Mouse (Mus musculus) layer of hippocampus, adult 2 months (tissue): ENCODE measurements around the gene Pmf1. TPM values are rescaled to one million over a fixed set of nuclear protein-coding genes. Genes with fewer than 3 reads are reported as not detected.

ENCODE experiments used
- DNase-seq, 2 experiments: peaks; one replicate each; pipeline ENCODE4 v3.0.0; 2022; ENCODE audit warnings: low spot score in 2 of 2
- H3K27ac ChIP-seq: fragments of 200-600 bp; 2 replicates; pipeline ENCODE4 v1.8.1; 2022
- H3K4me3 ChIP-seq: fragments of 200-600 bp; 2 replicates; pipeline ENCODE4 v1.8.1; 2022; ENCODE audit warnings: mild to moderate bottlenecking
- CTCF ChIP-seq: fragments of 200-600 bp; conservative IDR thresholded peaks from 2 replicates; pipeline ENCODE4 v1.8.1; 2022; ENCODE audit warnings: antibody characterized with exemption, mild to moderate bottlenecking, moderate library complexity
- total RNA-seq, 2 experiments: library from RNA; stranded (reverse); gene quantifications; 2 replicates each; pipeline ENCODE4 v1.2.3; 2021

Pmf1 gene
- total RNA-seq, 2 experiments from 2014 or later, result 6.4 to 6.8 TPM

- no peak overlapping the region for H3K27ac ChIP-seq
- H3K4me3 ChIP-seq, result no peak overlapping the region
- TF ChIP-seq CTCF, result no peak
- no peak for DNase-seq
Measured at GRCm38 (mm10) chr3:88427342-88427905, 17.3 kb upstream of the Pmf1 start.

DNA sequence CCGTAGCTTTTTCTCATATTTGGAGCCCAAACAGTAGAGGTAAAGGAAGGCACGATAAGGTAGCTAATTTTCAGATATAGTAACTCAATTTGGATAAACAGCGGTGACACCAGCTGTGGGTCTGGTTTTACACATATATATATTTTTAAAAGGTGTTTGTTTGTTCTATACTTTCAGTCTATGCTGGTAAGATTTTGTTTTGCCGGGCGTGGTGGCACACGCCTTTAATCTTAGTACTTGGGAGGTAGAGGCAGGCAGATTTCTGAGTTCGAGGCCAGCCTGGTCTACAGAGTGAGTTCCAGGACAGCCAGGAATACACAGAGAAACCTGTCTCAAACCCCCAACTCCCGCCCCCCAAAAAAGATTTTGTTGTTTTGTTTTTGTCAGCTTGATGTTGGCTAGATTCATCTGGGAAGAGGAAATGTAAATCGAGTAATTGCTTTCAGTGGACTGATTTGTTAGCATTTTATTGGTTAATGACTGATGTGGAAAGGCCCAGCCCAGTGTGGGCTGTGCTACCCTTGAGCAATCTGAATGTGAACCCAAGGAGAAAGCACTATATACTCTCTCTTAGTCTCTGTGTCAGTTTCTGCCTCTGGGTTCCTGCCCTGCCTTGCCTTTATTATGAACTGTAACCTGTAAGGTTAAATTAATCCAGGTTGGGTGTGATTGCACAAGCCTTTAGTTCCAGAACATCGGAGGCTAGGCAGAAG is 15.7 kb upstream of the Pmf1 start:
- no peak for TF ChIP-seq CTCF
- Histone ChIP-seq H3K27ac (peak overlapping the region; percentile 96; the same call in 1 of the 2 replicates), H3K4me3 (peak overlapping the region; percentile 96)
- no peak for DNase-seq

DNA sequence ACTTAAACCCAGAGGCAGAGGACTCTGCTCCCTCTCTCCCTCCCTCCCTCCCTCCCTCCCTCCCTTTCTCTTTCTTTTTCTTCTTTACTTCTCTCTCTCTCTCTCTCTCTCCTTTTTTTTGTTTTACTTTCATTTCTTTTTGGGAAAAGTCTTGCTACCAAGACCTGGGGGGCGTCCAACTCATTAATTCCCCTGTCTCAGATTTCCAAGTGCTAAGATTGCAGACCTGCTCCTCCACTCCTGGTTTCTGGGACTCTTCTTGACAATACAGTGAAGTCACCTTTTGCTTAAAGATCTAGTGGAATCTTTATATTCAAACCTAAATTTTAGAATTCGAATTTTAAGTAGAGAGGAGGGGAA is 15.2 kb upstream of the Pmf1 start:
- Histone ChIP-seq H3K27ac (peak overlapping the region; percentile 96; the same call in 1 of the 2 replicates), H3K4me3 (peak overlapping the region; percentile 96)
- TF ChIP-seq CTCF, result no peak

DNA sequence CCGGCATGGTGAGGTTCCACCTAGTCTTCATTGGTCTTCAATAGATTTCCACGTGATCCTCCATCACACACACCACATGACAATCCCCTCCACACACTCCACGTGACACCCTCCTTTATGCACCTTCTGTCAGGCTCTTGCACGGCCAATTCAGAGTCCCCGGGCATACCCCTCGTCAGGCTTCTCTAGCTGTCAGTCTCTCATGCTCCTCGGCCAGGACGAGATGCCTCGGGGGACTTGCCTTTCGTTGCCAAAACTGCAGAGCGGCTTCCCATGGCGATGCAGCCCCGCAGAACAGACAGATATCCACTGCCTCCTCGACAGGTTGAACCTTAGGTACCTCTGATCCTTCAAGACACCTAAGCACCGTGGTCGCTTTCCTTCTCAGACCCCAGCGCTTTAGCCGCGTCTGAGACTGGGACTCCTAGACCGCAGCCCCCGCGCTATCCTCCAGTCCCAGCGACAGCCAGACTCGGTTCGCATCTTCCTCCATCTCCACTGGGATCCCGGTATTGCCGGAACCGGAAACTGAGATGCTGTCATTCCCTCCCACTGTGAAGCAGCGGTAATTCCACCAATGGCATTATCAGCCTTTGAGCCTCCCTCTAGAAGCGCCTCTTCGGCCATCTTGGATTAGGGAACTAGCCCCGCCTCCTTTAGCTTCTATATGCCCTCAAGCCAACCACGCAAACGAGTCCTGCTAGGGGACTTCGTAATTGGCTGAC is 14.6 kb upstream of the Pmf1 start, which contains the start of gene Slc25a44:
TSS of gene Slc25a44 (minus strand) at position 535 of the 725 bp plus-strand sequence.
- TF ChIP-seq CTCF, result no peak

More for the DNA sequence above, 15.2 kb upstream of the Pmf1 start:
- DNase-seq, result no peak

GRCm38 (mm10) chr3:88422020-88422720 is 12.0 kb upstream of the Pmf1 start:
- TF ChIP-seq CTCF, result peak; percentile 28
- peak overlapping the region; percentile 43; the same call in 1 of the 2 replicates for H3K27ac ChIP-seq
- peak in 1 of 2 experiments; percentile 30 for DNase-seq
- H3K4me3 ChIP-seq, result peak overlapping the region; percentile 32

More for the DNA sequence above, 14.6 kb upstream of the Pmf1 start, which contains the start of gene Slc25a44:
- Histone ChIP-seq H3K4me3 (peak within 1 kb of the TSS; percentile 96), H3K27ac (peak within 1 kb of the TSS; percentile 96)
- DNase-seq, result peak; percentile 92 to 98

DNA sequence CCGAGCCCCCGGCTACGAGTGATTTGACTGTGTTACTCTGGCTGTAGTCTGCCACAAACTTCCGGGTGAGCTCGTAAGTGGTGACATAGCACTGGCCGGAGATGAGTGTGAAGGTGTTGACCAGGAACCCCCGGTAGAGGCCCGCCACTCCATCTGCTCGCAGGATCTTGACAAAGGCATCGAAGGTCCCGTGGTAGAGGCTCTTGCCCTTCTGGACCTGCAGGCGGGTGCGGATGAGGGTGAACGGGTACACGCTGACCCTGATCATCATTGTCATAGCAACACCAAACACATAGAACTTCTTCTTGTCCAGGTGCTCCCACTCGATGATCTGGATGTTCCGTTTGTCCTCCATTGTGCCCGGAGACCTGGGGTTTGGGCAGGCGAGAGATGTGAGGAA is 10.6 kb upstream of the Pmf1 start:
- no peak for DNase-seq
- no peak overlapping the region for H3K4me3 ChIP-seq
- H3K27ac ChIP-seq, result no peak overlapping the region
- TF ChIP-seq CTCF, result no peak

GRCm38 (mm10) chr3:88418016-88418415 is 7.9 kb upstream of the Pmf1 start:
- Histone ChIP-seq H3K27ac (no peak overlapping the region), H3K4me3 (no peak overlapping the region)
- DNase-seq, result no peak
- no peak for TF ChIP-seq CTCF

DNA sequence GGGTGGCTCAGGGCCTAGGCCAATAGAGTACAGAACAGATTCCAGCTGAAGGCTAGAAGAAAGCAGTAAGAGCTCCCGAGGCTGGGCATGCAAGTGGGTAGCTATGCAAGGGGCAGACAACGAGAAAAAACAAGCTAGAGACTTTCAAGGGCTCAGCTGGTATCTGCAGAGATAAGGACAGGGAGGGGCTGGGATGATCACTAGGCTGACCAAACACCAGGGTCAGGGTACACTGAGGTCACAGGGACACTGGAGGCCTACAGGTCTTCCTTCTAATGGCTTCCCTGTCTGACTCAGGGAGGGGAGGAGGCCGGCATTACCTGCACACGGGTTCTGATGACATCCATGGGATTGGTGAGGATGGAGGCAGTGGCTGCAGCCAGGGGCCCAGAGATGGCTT is 5.5 kb upstream of the Pmf1 start:
- TF ChIP-seq CTCF, result no peak
- DNase-seq, result no peak
- no peak overlapping the region for H3K4me3 ChIP-seq
- 0 out of 2 replicates have a peak overlapping the region, but pooled peaks have one; percentile 10 for H3K27ac ChIP-seq

GRCm38 (mm10) chr3:88412636-88413035 is 2.5 kb upstream of the Pmf1 start:
- no peak for TF ChIP-seq CTCF
- Histone ChIP-seq H3K4me3 (no peak overlapping the region), H3K27ac (no peak overlapping the region)
- DNase-seq, result no peak

DNA sequence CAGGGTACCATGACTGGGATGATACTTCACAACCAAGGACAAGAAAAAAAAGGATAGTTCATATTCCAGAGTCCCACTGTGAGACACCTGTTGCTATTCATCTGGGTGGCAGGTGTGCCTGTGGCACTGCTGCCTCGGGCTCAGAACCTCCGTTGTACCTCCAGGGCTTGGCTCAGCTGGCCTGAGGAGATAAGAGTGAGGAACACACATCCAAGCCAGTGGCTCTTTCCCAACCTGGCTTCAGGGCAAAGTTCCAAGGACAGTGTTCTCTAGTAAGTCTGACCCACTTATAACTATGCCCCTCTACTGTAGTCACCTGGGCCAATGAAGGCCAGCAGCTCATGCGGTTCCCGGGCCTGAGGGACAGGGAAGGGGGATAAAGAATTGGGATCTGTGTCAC is 1.6 kb upstream of the Pmf1 start:
- DNase-seq, result no peak
- TF ChIP-seq CTCF, result no peak
- no peak overlapping the region for H3K4me3 ChIP-seq
- H3K27ac ChIP-seq, result no peak overlapping the region

- no peak for TF ChIP-seq CTCF
- H3K4me3 ChIP-seq, result peak overlapping the region; percentile 70
- peak overlapping the region; percentile 93 for H3K27ac ChIP-seq
- DNase-seq, result no peak
Measured at GRCm38 (mm10) chr3:88410645-88411031, 507 bp upstream of the Pmf1 start.

DNA sequence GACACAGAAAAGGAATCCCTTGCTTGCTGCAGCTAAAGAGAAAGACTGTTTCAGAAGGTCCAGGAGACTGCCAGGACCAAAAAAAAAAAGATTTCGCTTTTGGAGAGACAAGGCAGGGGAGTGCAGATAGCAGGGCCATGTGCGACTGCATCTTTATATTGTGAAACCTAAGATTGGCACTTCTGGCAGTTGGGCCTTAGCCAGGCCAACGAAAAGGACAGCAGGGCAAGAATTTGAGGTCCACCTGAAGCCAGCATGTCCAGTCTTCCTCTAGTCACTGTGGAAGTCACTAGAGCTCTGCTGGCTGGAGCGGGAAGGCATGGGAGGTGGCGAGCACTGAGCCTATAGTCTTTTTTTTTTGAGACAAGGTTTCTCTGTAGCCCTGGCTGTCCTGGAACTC is 1.2 kb downstream of the Pmf1 start:
- no peak overlapping the region for H3K27ac ChIP-seq
- H3K4me3 ChIP-seq, result no peak overlapping the region
- no peak for DNase-seq
- TF ChIP-seq CTCF, result no peak

DNA sequence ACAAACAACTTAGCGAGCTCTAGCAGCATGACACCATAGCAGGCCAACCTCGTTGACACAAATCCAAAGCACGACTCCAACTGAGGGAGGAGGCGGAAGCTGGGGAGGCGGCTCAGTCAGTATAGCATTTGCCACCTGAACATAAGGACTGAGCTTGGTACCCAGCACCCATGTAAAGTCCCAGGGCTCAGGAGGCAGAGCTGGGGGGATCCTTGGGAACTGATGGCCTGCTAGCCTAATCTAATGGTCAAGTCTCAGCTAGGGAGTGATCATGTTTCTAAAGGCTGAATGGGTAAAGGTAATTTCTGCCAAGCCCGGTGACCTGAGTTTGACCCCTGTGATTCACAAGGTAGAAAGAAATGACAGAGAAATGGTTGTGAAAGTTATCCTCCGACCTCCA is 2.6 kb downstream of the Pmf1 start:
- TF ChIP-seq CTCF, result no peak
- no peak overlapping the region for H3K27ac ChIP-seq
- DNase-seq, result no peak
- H3K4me3 ChIP-seq, result no peak overlapping the region
